ENCODE assay signal across 8 mouse cellular contexts in genomic region chr3:53525737-53526136, GRCm38 (mm10). TPM values are rescaled to one million over a fixed set of nuclear protein-coding genes. Genes with fewer than 3 reads are reported as not detected.
DNase-seq lines count a peak whose midpoint lies in the region; ATAC-seq lines count a peak whose summit lies in the region.

No protein-coding gene starts in this region.

- H3K27me3 ChIP-seq in forebrain, embryonic 13.5 days = no peaks in the 10 kb centered on the region
- H3K27me3 ChIP-seq in heart, embryonic 16.5 days (ENCODE audit: control insufficient read depth, insufficient read depth, low read length) = no peaks in the 10 kb centered on the region
- H3K27me3 ChIP-seq in liver, embryonic 12.5 days (replicated peaks) = no peaks in the 10 kb centered on the region
- H3K27me3 ChIP-seq in neural tube, embryonic 13.5 days = no peaks in the 10 kb centered on the region

- H3K4me3 ChIP-seq in forebrain, embryonic 13.5 days = peak overlapping the region; percentile 32
- peak overlapping the region; percentile 53 for H3K4me3 ChIP-seq in heart, embryonic 16.5 days (ENCODE audit: low read length)
- H3K4me3 ChIP-seq in liver, embryonic 12.5 days = peak overlapping the region; percentile 19; the same call in 1 of the 2 replicates
- peak overlapping the region; percentile 28 for H3K4me3 ChIP-seq in neural tube, embryonic 13.5 days

- no peaks in the 10 kb centered on the region for H3K4me1 ChIP-seq in forebrain, embryonic 13.5 days
- H3K4me1 ChIP-seq in heart, embryonic 16.5 days (ENCODE audit: control insufficient read depth, insufficient read depth, low read length) = no peaks in the 10 kb centered on the region
- no peaks in the 10 kb centered on the region for H3K4me1 ChIP-seq in liver, embryonic 12.5 days
- no peaks in the 10 kb centered on the region for H3K4me1 ChIP-seq in neural tube, embryonic 13.5 days (replicated peaks)

- H3K9me3 ChIP-seq in forebrain, embryonic 13.5 days (replicated peaks) = no peaks in the 10 kb centered on the region
- H3K9me3 ChIP-seq in heart, embryonic 16.5 days (replicated peaks; ENCODE audit: control insufficient read depth, low read length) = no peaks in the 10 kb centered on the region
- H3K9me3 ChIP-seq in liver, embryonic 12.5 days (replicated peaks) = no peaks in the 10 kb centered on the region
- no peaks in the 10 kb centered on the region for H3K9me3 ChIP-seq in neural tube, embryonic 13.5 days

- no peak overlapping the region for H3K27ac ChIP-seq in forebrain, embryonic 13.5 days
- H3K27ac ChIP-seq in heart, embryonic 16.5 days (ENCODE audit: low read length) = no peak overlapping the region
- no peak overlapping the region for H3K27ac ChIP-seq in liver, embryonic 12.5 days
- no peak overlapping the region for H3K27ac ChIP-seq in neural tube, embryonic 13.5 days (replicated peaks)

- DNase-seq in B cell, adult 2 months = peak; percentile 58 to 69
- peak; percentile 40 for DNase-seq in c-Kit-positive CD71-positive TER-119-negative erythroid progenitor cells, embryonic 14.5 days (ENCODE audit: low read depth)
- peak; percentile 75 to 81 for DNase-seq in kidney, postnatal 25 days
- peak; percentile 88 for DNase-seq in testis, postnatal 10 days (ENCODE audit: low spot score)

- peak overlapping the region; percentile 58 for H3K4me2 ChIP-seq in forebrain, embryonic 13.5 days
- peak overlapping the region; percentile 81 for H3K4me2 ChIP-seq in heart, embryonic 16.5 days (ENCODE audit: low read depth, low read length)
- H3K4me2 ChIP-seq in liver, embryonic 12.5 days = peak overlapping the region; percentile 52
- H3K4me2 ChIP-seq in neural tube, embryonic 13.5 days = peak overlapping the region; percentile 59

- no peak overlapping the region for H3K9ac ChIP-seq in forebrain, embryonic 13.5 days
- H3K9ac ChIP-seq in heart, embryonic 16.5 days (ENCODE audit: low read length) = peak overlapping the region; percentile 59; the same call in 1 of the 2 replicates
- H3K9ac ChIP-seq in liver, embryonic 12.5 days = no peak overlapping the region
- no peak overlapping the region for H3K9ac ChIP-seq in neural tube, embryonic 13.5 days

- ATAC-seq in forebrain, embryonic 13.5 days = peak; percentile 66
- no peak; the same call in 1 of the 2 replicates for ATAC-seq in heart, embryonic 16.5 days (replicated peaks; ENCODE audit: extremely low read depth, insufficient read depth, low FRiP score)
- no peak for ATAC-seq in liver, embryonic 12.5 days
- ATAC-seq in neural tube, embryonic 13.5 days (ENCODE audit: low read depth) = peak; percentile 43; the same call in 1 of the 2 replicates

- no peaks in the 10 kb centered on the region for H3K36me3 ChIP-seq in forebrain, embryonic 13.5 days (ENCODE audit: poor library complexity, severe bottlenecking)
- no peaks in the 10 kb centered on the region for H3K36me3 ChIP-seq in heart, embryonic 16.5 days (ENCODE audit: control insufficient read depth, insufficient read depth)
- H3K36me3 ChIP-seq in liver, embryonic 12.5 days = no peaks in the 10 kb centered on the region
- H3K36me3 ChIP-seq in neural tube, embryonic 13.5 days = no peaks in the 10 kb centered on the region

- WGBS in forebrain, embryonic 13.5 days = 26% methylated on average over 21 of the region's 21 CpGs
- 7% methylated on average over 21 of the region's 21 CpGs for WGBS in heart, embryonic 16.5 days
- WGBS in liver, embryonic 12.5 days (ENCODE audit: insufficient replicate concordance) = 15% methylated on average over 21 of the region's 21 CpGs
- WGBS in neural tube, embryonic 13.5 days = 18% methylated on average over 21 of the region's 21 CpGs

RNA-seq across cellular contexts. Expression of gene Stoml3, which starts 37.3 kb away (rescaled TPM):
- not detected in 2 replicates for polyA plus RNA-seq in forebrain, embryonic 13.5 days (2015; fragmentation: Nextera tagmentation; extraction: Ambion mirVana)
- polyA plus RNA-seq in heart, embryonic 16.5 days (2015; fragmentation: Nextera tagmentation; extraction: Ambion mirVana) = 0.10 TPM in 1 of 2 replicates, not detected in the other
- polyA plus RNA-seq in liver, embryonic 12.5 days (2016; fragmentation: Nextera tagmentation; extraction: Ambion mirVana) = not detected in 2 replicates
- polyA plus RNA-seq in neural tube, embryonic 13.5 days (2015; fragmentation: Nextera tagmentation; extraction: Ambion mirVana) = not detected in 2 replicates

Comparison
In these comparisons a context has a peak if more than half of its experiments do, and no peak if none do; other contexts are left out.
1. ATAC-seq: peak in forebrain, embryonic 13.5 days (single experiment) and neural tube, embryonic 13.5 days (single experiment); none in heart, embryonic 16.5 days (single experiment) and liver, embryonic 12.5 days (single experiment).
2. Peak in every context shown above with its lines, with median percentiles within 50 percentile points of each other: DNase-seq, H3K4me2 ChIP-seq and H3K4me3 ChIP-seq.